Mouse (Mus musculus) liver, adult (tissue): ENCODE results near the gene Rrp12.

Experiments used
- GATA4 ChIP-seq: IDR thresholded peaks from 2 replicates; pipeline ENCODE4 v1.6.1; 2014; ENCODE audit warnings: mild to moderate bottlenecking, low read length; ENCODE audit not compliant: insufficient replicate concordance

Gene Rrp12

DNA sequence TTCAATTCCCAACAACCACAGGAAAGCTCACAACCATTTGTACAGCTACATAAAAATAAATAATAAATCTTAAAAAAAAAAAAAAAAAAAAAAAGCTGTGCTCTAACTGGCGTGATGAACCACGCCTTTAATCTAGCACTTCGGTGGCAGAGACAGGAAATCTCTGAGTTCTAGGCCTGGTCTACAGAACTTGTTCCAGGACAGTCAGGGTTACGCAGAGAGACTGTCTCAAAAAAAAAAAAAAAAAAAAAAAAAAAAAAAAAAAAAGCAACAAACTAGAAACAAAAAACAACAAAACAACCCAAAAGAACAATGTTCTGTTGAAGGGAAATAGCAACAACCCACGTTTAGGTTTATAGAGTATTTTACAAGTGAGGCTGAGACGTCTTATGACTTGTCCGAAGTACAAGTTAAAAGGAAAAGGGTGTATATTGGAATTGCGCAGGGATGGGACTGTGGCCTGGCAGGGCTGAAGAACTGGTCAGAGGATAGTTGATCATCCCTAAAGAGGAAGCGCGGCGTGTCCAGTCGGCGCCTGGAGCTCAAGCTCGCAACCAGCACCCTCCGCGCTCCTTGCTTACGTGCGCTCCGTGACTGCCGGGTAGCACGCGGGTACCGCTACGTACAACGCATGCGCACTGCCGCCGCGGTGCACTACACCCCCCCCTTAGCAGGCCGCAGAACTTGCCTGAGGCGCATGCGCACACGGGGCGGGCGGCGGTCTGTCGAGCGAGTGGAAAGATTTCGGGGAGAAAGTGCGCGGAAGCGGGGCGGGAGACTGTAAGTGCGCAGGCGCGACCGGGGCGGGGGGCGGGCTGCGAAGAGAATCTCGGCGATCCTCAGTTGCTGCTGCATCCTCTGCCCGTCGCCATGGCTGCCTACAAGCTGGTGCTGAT, 15.5 kb upstream of the Rrp12 start, which contains the start of gene Pgam1:
Pgam1 (plus strand) TSS at position 746 of the 896 bp plus-strand sequence.
- TF ChIP-seq GATA4, result no peak; the same call in 1 of the 2 replicates

DNA sequence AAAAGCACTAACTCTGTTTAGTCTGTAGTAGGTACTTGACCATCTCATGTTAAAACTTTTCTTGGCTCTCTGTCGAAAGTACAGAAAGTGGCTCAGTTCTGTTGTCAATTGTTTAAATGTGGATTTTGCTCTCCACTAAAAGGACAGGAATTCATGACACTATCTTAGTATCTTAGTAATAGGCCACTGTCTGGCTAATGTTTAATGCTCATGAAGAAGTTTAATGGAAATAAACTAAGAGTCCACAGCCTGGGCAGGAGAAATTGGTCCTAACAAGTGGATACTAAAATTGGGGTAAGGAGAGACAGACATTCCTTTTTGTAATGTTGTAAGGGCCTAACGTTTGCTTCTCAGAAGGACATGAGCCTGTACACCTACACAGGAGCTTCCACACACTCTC, 14.4 kb upstream of the Rrp12 start:
- no peak for TF ChIP-seq GATA4

DNA sequence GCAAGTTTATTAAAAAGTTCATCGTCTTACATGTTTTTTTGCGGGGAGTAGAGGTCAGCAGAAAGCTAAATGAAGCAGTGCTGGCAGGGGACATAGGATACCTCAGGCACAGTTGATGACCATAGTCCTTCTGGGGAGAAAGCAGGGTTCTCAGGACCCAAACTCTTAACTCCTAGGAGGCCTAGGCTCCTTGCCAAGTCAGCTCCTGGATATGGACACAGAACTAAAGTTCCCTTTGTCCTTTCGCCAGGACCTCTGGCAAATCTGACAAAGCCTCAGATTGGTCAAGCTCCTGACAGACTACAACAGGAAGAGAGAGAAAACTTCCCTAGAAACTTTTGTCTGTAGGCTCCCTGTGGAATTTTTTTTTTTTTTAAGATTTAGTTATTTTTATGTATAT, 12.8 kb upstream of the Rrp12 start:
- no peak for TF ChIP-seq GATA4

DNA sequence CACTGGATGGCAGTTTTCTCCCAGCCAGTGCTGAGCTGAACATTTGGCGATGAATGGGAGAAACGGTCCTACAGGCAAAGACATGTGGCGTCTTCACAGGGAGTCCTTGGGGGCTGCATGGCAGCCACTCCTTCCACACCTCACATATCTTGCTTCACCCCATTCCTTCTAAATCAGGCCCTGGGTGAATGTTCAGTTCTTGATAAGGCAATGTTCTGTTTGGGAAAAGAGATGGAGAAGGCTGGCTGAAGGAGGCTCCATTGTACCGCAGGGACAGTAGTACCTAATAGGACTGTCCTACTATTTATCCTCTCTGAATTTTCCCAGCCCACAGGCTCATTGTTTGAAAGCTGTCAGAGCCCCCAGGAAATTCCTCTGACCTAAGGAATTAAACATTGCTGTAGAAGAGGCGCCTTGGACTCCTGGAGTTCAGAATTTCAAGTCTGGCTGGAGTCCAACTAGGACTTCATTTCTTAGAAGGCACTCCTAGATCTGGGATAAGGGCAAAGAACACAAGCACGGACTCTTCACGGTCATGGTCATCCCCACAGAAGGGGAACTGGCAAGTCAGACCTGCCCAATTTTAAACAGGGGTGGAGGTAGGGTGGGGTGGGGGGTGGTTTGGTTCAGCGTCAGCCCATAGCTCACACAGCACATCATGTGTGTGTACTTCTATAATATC, 11.2 kb upstream of the Rrp12 start:
- TF ChIP-seq GATA4, result no peak

DNA sequence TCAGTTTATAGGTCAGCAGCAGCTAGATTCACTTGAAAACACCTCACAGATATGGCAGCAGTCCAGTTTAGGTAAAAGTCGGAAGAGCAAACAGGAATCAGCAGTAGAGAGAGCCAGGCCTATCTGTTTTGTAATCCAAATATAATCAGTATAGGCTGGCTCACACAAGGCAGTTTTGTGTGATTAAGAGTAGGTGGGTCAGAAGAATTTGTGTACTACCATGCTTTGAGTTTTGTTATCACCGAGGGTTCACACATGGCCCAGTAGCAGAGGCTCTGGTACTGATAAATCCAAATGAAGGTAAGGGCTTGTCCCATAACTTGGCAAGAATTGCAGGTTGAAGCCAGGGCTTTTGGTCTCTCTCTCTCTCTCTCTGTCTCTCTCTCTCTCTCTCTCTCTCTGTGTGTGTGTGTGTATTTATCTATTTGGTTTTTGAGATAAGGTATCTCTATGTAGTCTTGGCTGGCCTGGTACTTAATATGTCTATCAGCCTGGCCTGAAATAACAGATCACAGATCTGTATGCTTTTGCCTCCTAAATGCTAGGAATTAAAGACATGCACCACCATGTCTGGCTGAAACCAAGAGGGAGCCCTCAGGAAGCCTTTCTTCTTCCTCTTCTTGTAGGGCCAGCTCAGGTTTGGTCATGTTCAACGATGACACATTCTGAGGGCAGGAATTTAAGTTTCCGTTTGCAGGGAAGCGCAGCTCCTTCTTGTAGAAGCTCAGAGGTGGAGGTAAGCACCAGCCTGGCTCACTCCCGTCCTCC, 10.5 kb upstream of the Rrp12 start:
- no peak for TF ChIP-seq GATA4

DNA sequence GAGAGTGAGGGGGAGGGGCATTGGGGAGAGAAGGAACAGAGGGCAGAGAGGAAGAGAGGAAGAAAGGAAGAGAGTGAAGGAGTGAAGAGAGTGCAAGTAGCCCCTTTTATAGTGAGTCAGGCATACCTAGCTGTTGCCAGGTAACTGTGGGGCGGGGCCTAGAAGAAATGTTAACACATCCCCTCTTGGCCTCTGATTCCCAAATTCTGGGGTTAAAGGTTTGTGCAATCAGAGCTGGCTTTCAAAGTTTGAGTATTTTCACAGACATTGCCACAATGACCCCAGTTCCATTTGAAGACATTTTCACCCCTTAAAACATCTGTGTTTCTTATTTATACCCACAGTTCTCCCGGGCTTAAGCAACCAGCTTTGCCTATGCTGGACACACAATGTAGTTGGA, 9.3 kb upstream of the Rrp12 start:
- TF ChIP-seq GATA4, result no peak

DNA sequence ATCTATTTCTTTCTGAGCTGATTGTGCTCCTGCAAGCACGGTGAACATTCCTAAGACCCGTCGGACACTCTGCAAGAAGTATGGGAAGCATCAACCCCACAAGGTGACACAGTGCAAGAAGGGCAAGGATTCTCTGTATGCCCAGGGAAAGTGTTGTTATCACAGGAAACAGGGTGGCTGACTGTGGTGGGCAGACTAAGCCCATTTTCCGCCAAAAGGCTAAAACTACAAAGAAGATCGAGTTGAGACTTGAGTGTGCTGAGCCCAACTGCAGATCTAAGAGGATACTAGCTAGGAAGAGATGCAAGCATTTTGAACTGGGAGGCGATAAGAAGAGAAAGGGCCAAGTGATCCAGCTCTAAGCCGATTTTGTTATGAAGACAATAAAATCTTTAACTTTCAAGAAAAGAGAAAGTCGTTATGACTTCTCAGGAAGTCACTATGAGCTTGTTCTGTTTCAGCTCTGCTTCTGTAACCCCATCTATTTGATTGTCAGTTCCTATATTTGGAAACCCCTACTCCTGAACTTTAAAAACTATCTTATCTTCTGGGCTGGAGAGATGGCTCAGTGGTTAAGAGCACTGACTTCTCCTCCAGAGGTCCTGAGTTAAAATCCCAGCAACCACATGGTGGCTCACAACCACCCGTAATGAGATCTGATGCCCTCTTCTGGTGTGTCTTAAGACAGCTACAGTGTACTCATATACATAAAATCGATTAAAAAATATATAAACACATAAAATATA, 7.0 kb upstream of the Rrp12 start:
- TF ChIP-seq GATA4, result no peak

DNA sequence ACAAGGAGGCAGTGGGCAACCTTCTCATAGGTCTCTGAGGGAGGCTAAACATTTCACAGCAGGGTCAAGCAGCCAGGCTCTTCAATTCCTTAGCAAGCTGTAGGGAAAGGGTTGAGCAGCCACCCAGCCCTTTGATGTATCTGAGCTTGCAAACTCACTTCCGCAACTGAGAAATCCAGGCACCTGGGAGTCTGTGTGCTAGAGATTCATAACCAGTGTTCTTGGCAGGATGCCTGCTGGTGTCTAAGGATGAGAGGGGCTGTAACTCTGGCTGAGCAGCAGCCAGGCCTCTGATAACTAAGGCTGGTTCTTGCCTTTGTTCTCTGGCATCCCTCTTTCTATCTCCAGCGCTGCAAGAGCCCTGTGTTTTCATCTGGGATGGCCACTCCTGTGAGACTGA, 5.7 kb upstream of the Rrp12 start:
- TF ChIP-seq GATA4, result no peak

DNA sequence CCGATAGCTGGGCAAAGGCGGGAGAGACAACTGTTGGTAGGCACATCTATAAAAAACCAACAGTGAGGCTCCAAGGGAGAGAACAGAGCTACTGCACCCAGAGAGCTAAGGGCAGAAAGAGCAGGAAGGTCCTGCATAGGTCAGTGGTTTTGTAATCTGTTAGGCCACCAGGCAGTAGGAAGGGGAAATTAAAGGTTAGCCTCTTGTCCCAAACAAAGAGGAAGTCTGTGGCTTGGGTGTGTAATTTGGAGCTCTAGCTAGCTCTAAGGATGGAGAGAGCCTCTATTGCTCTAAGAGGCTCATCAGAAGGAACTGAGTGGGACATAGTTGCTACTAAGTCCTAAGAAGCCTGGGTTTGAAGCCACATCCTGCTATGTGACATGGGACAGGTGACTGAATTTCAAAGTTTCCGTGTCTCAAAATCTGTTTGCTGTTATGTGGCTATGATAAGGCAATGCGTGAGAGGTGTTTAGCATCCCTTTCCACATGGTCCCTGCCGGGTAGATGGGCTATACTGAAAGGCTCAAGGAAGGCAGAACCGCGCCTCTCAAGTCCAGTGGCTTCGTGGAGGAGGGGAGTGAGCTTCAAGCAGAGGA, 4.6 kb upstream of the Rrp12 start:
- no peak for TF ChIP-seq GATA4

DNA sequence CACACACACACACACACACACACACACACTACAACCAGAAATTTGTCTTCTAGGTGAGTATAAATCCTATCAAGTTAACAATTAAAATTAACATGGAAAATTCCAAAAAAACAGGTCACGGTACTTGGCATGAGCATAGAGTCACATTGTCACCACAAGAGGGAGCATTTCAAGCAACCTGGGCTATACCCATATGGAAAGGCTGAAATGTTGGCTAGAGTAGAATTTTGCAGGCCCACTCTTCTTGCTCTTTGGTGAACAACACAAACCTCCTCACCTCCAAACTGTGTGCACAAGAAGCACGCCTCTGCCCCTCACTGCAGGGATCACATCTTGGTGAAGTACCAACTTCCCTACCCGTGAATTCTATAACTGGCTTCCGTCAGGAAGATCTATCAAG, 2.9 kb upstream of the Rrp12 start:
- no peak for TF ChIP-seq GATA4

DNA sequence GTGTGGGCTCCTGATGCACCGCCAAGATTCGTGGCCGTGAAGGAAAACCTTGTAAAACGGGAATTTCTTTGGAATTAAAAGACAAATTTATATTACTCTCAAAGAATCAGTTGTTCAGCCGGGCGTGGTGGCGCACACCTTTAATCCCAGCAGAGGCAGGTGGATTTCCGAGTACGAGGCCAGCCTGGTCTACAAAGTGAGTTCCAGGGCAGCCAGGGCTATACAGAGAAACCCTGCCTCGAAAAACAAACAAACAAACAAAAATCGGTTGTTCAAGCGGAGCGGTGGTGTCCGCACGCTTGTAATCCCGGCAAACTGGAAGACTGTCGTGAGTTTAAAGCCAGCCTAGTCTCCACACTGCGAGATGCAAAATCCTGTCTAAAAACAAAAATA, 342 bp upstream of the Rrp12 start:
- TF ChIP-seq GATA4, result no peak

DNA sequence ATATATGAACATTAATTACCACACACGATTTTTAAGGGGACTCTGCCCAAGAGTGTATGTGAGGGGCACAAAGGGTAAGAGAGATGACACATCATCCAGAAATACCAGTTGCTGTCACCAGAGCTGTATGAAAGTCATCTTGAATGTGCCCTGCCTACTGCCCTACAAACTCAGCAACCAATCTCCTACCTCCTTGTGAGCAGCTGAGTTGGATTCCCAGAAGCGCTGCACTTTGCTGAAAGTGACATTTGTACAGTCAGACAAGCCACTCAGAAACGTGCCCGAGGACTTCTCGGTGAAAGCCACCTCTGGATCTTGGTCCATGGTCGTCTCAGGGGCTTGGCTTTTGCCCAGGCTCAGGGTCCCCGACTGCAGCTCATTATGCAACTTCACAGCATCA, 1.0 kb downstream of the Rrp12 start:
- TF ChIP-seq GATA4, result no peak

DNA sequence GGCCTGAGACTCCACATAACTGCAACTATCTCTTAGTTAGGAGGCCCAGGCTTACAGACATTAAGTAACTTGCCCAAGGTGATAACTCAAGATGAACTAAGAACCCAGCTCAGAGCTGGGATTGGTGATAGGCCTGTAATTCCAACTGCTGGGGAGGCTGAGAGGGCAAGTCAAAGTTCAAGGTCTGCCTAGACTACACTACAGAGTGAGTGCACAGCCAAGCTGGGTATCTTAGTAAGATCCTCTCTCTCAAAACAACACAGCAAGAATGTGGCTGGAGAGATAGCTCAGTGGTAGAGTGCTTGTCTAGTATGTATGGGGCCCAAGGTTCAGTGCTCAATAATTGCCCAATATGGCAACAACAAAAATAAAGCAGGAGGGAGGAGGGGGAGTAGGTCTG, 7.8 kb downstream of the Rrp12 start:
- TF ChIP-seq GATA4, result no peak

DNA sequence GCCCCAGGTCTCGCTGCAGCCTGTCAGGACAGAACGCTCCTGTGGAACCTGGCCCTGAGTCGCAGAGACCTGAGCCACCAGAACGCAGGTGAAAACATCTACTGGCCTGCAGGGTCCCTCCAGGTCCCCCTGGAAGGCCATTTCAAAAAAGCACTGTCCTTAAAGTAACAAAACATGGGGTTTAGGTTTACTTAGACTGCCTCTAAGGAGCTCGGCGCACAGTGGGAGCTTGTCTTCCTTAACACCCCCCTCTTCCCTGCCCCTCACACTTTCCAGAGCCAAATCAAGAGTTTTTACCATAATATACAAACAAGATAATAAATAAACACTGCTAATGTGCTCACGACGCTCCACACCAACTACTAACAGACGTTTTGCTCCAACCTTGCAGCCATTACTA, 12.1 kb downstream of the Rrp12 start:
- TF ChIP-seq GATA4, result no peak

DNA sequence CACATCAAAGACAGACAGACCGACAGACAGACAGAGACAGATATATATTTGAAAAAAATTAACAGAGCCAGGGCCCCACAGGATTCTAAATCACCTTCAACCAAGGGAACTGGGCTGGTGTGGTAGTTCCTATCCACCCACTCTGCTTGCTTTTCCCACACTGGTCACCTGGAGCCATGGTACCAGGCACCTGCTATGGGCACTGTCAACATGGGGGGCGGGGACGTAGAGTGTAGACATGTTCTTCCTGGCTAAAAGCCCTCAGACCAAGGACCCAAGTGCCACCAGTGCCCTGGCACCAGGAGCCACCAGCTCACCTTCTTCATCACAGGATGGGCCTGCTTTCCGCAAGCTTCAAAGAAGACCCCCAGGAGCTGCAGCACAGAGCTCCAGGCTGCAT, 14.1 kb downstream of the Rrp12 start:
- TF ChIP-seq GATA4, result no peak
